Mouse (Mus musculus): ENCODE measurements around the gene Dzip1l.

- TF ChIP-seq CTCF (IDR thresholded peaks at IDR 0.05; ENCODE audit: borderline replicate concordance, control insufficient read depth, extremely low read depth, insufficient read depth, low read length, poor library complexity) (no peak), POLR2A (IDR thresholded peaks at IDR 0.05; ENCODE audit: control insufficient read depth, extremely low read depth, insufficient read depth, low read length, poor library complexity) (no peak)
Observed at GRCm38 (mm10) chr9:99690386-99690785, 61.1 kb downstream of the Dzip1l start.

Data from thymus, adult 2 months (tissue).